Mouse (Mus musculus): Measurements from ENCODE around the gene Cbfa2t3.

GRCm38 (mm10) chr8:122682820-122683219 is 16.1 kb downstream of the Cbfa2t3 start:
- no peak for TF ChIP-seq CTCF (IDR thresholded peaks at IDR 0.05; ENCODE audit: control insufficient read depth, insufficient read depth, low read length)
- TF ChIP-seq POLR2A (IDR thresholded peaks at IDR 0.05; ENCODE audit: borderline replicate concordance, control insufficient read depth, low read depth, low read length) = no peak
